Mouse (Mus musculus) A20 (cell line): Measurements from ENCODE around the gene Gm10600.
"Not testable (repeated sequence)": the region's sequence is repeated elsewhere in the genome, so short reads cannot be mapped to it uniquely, and the experiment has no call there.

Source experiments
- DNase-seq: peaks from one replicate; pipeline ENCODE4 v3.0.0-alpha.2; 2011; ENCODE audit warnings: low read depth, low spot score

The Gm10600 gene

DNA sequence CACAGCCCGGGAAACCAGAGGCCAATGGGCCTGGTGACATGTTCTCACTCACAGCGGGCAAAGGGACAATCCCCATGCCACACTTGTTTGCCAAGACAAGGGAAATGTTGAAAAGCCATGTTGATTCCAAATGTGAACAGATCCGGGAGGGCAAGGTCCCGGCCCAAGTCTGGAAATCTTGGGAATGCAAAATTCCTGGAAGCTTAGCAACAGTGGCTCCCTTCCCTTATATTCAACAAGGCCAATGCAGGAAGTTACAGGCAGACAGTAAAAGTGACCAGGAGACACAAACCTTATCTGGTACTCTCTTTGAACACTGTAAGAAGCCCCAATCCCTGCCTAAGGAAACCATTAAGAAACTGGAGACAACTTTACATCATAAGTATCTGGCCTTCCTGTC is at the start of gene Gm10600:
Gene Gm10600, plus strand, starts transcription at position 301 of the 400 bp plus-strand sequence.
- DNase-seq: not testable (repeated sequence)

DNA sequence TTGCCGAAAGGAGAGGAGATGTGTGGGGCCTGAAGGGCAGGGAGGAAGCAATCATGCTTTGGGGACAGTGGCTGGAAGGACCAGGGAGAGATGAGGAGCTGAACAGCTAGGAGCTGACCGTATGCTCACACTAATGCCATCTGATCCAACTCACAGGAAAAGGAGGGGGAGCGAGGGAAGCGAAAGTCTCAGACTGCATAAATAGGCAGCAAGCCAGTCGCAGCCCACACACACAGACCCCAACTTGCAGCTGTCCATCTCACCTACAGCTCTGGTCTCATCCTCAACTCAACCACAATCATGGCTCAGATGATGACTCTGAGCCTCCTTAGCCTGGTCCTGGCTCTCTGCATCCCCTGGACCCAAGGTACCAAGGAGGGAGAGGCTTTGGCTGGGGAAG is 15.0 kb downstream of the Gm10600 start, which contains the start of gene Ccl21b:
Gene Ccl21b, plus strand, starts transcription at position 301 of the 400 bp plus-strand sequence.
- not testable (repeated sequence) for DNase-seq
